Mouse (Mus musculus) limb, embryonic 14.5 days (tissue): ENCODE measurements around the gene Eng. TPM values are rescaled to one million over a fixed set of nuclear protein-coding genes. Genes with fewer than 3 reads are reported as not detected.

ENCODE experiments used
- ATAC-seq: fragments of 200-750 bp; cut with Nextera tagmentation; 2 replicates; pipeline ENCODE4 v1.8.0; 2017; ENCODE audit warnings: low read depth, moderate number of reproducible peaks, moderate TSS enrichment; ENCODE audit not compliant: low FRiP score
- DNase-seq: peaks from one replicate; pipeline ENCODE4 v3.0.0-alpha.2; 2015; ENCODE audit warnings: low spot score
- H3K27ac ChIP-seq: fragments of 300-500 bp; sonication (generic); replicated peaks from 2 replicates; pipeline ENCODE4 v1.5.1; 2014; ENCODE audit warnings: low read depth, mild to moderate bottlenecking, low read length, moderate library complexity, mixed read lengths
- H3K27me3 ChIP-seq: fragments of 300-500 bp; sonication (generic); 2 replicates; pipeline ENCODE4 v1.6.1; 2014; ENCODE audit warnings: low read length, mixed read lengths; ENCODE audit not compliant: control insufficient read depth, insufficient read depth
- H3K36me3 ChIP-seq: fragments of 300-500 bp; sonication (generic); 2 replicates; pipeline ENCODE4 v1.6.1; 2014; ENCODE audit warnings: mild to moderate bottlenecking, low read length, moderate library complexity, mixed read lengths; ENCODE audit not compliant: control insufficient read depth, insufficient read depth
- H3K4me1 ChIP-seq: fragments of 300-500 bp; sonication (generic); 2 replicates; pipeline ENCODE4 v1.6.1; 2014; ENCODE audit warnings: antibody characterized with exemption, low read length, mixed read lengths; ENCODE audit not compliant: control insufficient read depth, insufficient read depth
- H3K4me2 ChIP-seq: fragments of 300-500 bp; sonication (generic); replicated peaks from 2 replicates; pipeline ENCODE4 v1.6.1; 2014; ENCODE audit warnings: low read depth, mild to moderate bottlenecking, low read length, moderate library complexity; ENCODE audit not compliant: severe bottlenecking
- H3K4me3 ChIP-seq: fragments of 300-500 bp; sonication (generic); replicated peaks from 2 replicates; pipeline ENCODE4 v1.5.1; 2014; ENCODE audit warnings: low read length
- H3K9ac ChIP-seq: fragments of 300-500 bp; sonication (generic); 2 replicates; pipeline ENCODE4 v1.6.1; 2014; ENCODE audit warnings: mild to moderate bottlenecking, low read depth, low read length, moderate library complexity; ENCODE audit not compliant: severe bottlenecking
- H3K9me3 ChIP-seq: fragments of 300-500 bp; sonication (generic); 2 replicates; pipeline ENCODE4 v1.6.1; 2016; ENCODE audit warnings: low read length; ENCODE audit not compliant: control insufficient read depth
- POLR2A ChIP-seq: fragments of 200-500 bp; IDR thresholded peaks from 2 replicates; pipeline ENCODE4 v1.8.0; 2012; ENCODE audit warnings: inconsistent platforms, mild to moderate bottlenecking, moderate library complexity, borderline replicate concordance; ENCODE audit not compliant: insufficient read depth, insufficient read length; ENCODE audit errors: extremely low read depth
- WGBS: fragments of 180-500 bp; shearing (Covaris S2); extraction: QIAGEN DNeasy Blood & Tissue Kit; methylation state at CpG from one replicate; pipeline ENCODE4 v1.1.7; 2014; 5-methylcytosine and 5-hydroxymethylcytosine counted together
- polyA plus RNA-seq, 2 experiments: library from polyadenylated mRNA; depleted of rRNA in 1 of 2; stranded (reverse) in 1 of 2; unstranded in 1 of 2; fragments of >200 nt; fragmentation: Nextera tagmentation in 1 of 2; extraction: Ambion mirVana in 1 of 2; gene quantifications; 2 replicates each; pipeline versions ENCODE4 v1.2.1 to v1.2.3; 2012 to 2014

Eng gene
- polyA plus RNA-seq, 2 experiments, result 49.3 to 61.4 TPM

GRCm38 (mm10) chr2:32617109-32617508 is 29.3 kb upstream of the Eng start:
- Histone ChIP-seq H3K4me3 (no peak overlapping the region), H3K9me3 (no peaks in the 10 kb centered on the region; the same call in 1 of the 2 replicates), H3K4me1 (peaks cover 29% of the 10 kb centered on the region), H3K36me3 (peaks cover 50% of the 10 kb centered on the region), H3K9ac (no peak overlapping the region), H3K27ac (no peak overlapping the region), H3K27me3 (no peaks in the 10 kb centered on the region), H3K4me2 (no peak overlapping the region)
- 97% methylated on average over 1 of the region's 1 CpGs for WGBS
- ATAC-seq, result no peak
- no peak for DNase-seq
- no peak for TF ChIP-seq POLR2A

GRCm38 (mm10) chr2:32617601-32618000 is 28.8 kb upstream of the Eng start:
- ATAC-seq, result no peak

GRCm38 (mm10) chr2:32618051-32618450 is 28.3 kb upstream of the Eng start:
- no peak overlapping the region for H3K4me2 ChIP-seq
- ATAC-seq (no peak), DNase-seq (no peak)
- no peak overlapping the region for H3K4me3 ChIP-seq
- H3K9ac ChIP-seq, result no peak overlapping the region
- peaks cover 44% of the 10 kb centered on the region for H3K36me3 ChIP-seq
- WGBS, result 66% methylated on average over 9 of the region's 9 CpGs
- H3K27me3 ChIP-seq, result no peaks in the 10 kb centered on the region
- peaks cover 29% of the 10 kb centered on the region for H3K4me1 ChIP-seq
- no peak for TF ChIP-seq POLR2A
- no peaks in the 10 kb centered on the region; the same call in 1 of the 2 replicates for H3K9me3 ChIP-seq
- H3K27ac ChIP-seq, result no peak overlapping the region

More at GRCm38 (mm10) chr2:32617601-32618000, 28.8 kb upstream of the Eng start:
- Histone ChIP-seq H3K27me3 (no peaks in the 10 kb centered on the region), H3K4me3 (no peak overlapping the region), H3K9me3 (no peaks in the 10 kb centered on the region; the same call in 1 of the 2 replicates), H3K4me2 (no peak overlapping the region), H3K9ac (no peak overlapping the region), H3K27ac (no peak overlapping the region), H3K36me3 (peaks cover 46% of the 10 kb centered on the region), H3K4me1 (peaks cover 29% of the 10 kb centered on the region)
- no peak for DNase-seq
- TF ChIP-seq POLR2A, result no peak
- WGBS, result 91% methylated on average over 4 of the region's 4 CpGs

DNA sequence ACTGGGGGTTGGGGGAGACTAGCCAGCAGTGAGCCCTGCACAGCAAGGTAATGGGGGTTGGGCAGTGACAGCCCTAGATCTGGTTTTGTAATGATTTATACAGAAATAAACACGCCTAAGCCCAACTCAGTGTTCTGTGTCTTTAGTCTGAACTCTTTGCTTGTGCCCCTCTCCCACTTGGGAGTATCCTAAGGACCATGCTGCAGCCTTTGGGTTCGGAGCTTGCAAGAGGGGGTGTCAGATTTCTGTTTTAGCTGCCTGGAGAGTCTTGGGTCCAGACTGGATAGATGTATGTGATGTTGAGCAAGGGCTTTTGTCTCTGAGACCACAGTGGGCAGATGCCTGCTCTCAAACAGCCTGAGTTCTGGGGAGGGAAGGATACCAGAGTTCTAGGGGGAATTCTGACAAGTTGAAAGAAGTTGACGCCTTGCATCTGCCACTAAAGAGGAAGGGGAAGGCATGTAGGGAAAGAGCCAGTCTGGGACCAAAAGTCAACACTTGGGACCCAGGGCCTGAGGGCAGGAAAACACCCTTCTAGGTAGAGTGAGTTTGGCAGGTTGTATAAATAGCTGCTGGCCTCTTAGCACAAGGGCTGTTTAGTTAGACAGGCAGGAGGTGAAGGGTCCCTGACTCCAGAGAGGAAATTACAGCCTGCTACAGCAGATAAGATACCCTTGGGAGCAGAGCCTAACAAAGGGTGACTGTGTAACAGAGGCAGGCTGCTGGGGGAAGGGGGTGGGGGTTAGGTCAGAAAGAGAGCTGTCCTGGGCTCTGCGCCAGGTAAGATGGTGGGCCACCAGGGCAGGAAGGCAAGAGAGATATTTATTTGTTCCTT is 25.5 kb upstream of the Eng start:
- Histone ChIP-seq H3K9me3 (no peaks in the 10 kb centered on the region; the same call in 1 of the 2 replicates), H3K4me2 (no peak overlapping the region; the same call in 1 of the 2 replicates), H3K9ac (0 out of 2 replicates have a peak overlapping the region, but pooled peaks have one; percentile 21), H3K4me3 (no peak overlapping the region), H3K4me1 (peaks cover 42% of the 10 kb centered on the region), H3K27ac (peak overlapping the region; percentile 69), H3K36me3 (peaks cover 26% of the 10 kb centered on the region), H3K27me3 (no peaks in the 10 kb centered on the region)
- WGBS, result 24% methylated on average over 4 of the region's 4 CpGs
- peak; percentile 55 for DNase-seq
- no peak for TF ChIP-seq POLR2A
- peak; percentile 32; the same call in 1 of the 2 replicates for ATAC-seq

DNA sequence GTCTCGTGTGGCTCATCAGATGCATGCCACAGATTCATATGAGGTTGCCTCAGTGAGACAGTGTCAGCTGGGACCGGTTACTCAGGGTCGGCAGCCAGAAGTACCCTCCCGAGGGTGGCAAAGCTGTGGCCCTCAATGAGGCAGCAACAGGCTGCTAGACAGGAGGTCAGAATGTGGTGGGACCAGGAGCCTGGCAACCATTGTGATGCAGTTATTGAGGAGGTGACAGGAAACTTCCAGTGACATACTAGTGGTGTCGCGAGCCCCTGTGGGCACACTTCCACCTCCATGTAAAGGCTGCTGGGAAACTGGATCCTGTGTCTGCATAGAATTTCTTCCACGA is 24.9 kb upstream of the Eng start, which contains the start of gene Ak1:
Gene Ak1 (plus strand): TSS at position 242 of the 343 bp plus-strand sequence.
- Histone ChIP-seq H3K36me3 (peaks cover 20% of the 10 kb centered on the region), H3K4me1 (peaks cover 47% of the 10 kb centered on the region), H3K4me2 (no peak within 1 kb of the TSS; the same call in 1 of the 2 replicates), H3K27me3 (no peaks in the 10 kb centered on the region), H3K4me3 (no peak within 1 kb of the TSS), H3K9me3 (no peaks in the 10 kb centered on the region; the same call in 1 of the 2 replicates), H3K9ac (0 out of 2 replicates have a peak within 1 kb of the TSS, but pooled peaks have one; percentile 21), H3K27ac (peak within 1 kb of the TSS; percentile 69)
- WGBS, result 29% methylated on average over 7 of the region's 7 CpGs
- no peak for ATAC-seq
- TF ChIP-seq POLR2A, result no peak
- DNase-seq, result no peak
